Mouse (Mus musculus): ENCODE results near the gene Tln1.

Tln1 gene

GRCm38 (mm10) chr4:43546375-43547047 is 16.0 kb downstream of the Tln1 start:
- no peak for DNase-seq (ENCODE audit: low read depth)

DNA sequence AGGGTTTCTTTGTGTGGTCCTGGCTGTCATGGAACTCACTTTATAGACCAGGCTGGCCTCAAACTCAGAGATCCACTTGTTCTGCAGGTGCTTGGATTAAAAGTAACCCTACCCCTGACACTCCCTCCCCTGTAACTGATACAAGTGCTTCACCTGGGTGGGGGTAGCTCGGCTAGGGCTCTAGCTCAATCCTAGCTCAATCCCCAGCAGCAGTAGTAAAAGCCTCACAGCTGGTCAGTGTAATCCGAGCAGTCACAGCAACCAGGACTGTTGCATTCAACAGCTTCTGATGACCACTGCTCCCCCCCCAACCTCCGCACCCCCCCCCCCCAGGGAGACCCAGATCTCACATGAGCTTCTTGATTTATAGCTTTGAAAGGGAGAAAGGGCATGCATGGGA is 20.4 kb downstream of the Tln1 start:
- no peak for DNase-seq (ENCODE audit: low read depth)

DNA sequence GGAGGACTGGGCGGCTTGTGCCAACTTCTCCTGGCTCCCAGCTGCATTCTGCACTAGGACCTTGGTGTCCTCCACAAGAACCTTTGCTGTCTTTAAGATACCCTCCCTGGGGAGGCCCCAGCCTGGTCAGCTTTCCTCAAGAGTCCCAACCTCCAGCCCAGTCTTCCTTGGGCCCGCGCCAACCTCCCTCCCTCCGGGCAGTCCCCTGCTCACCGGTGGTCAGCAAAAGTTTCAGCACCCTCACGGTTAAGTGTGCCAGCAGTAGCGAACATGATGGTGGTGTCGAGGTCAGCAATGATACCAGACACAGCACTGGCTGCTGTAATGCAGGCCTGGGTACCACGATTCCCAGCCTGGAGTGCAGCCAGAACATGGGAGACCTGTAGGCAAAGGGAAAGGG is 26.5 kb downstream of the Tln1 start:
- DNase-seq (ENCODE audit: low read depth), result no peak

DNA sequence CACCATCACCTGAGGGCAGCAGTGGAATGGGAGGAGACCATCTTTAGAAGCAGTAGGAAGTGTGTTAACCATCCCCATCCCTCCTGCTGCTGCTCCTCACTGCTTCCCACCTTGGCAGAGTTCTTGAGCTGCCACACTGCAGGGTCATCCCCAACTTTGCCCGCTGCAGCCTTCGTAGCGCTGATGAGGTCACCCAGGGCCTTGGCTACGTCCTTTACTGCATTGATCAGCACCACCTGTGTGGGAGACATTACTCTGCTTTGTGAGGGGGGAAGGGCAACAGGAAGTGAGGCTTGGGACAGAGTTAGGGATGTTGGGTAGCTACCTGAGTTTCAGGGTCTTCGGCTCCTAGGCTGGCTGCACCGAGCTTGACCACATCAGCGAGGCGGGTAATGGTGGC is 26.9 kb downstream of the Tln1 start:
- no peak for DNase-seq (ENCODE audit: low read depth)

GRCm38 (mm10) chr4:43533270-43533669 is 29.2 kb downstream of the Tln1 start:
- no peak for DNase-seq (ENCODE audit: low read depth)

DNA sequence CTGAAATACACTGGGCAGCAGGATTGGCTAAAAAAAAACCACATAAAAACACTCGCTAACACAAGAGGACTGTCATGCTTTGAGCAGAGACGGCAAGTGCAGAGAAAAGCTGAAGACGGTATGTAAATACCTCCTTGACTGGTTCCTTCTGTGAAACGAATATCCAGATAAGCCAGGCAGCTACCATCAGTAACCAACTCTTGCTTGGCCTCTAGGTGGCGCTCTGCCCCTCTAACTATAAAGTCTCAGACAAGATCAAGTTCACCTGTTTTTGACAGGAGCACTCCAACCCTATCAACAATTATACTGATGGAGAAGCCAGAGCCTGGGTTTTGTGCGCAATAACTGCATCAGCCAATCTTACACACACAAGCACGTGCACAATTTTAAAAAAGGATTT is 31.9 kb downstream of the Tln1 start:
- no peak for DNase-seq (ENCODE audit: low read depth)

DNA sequence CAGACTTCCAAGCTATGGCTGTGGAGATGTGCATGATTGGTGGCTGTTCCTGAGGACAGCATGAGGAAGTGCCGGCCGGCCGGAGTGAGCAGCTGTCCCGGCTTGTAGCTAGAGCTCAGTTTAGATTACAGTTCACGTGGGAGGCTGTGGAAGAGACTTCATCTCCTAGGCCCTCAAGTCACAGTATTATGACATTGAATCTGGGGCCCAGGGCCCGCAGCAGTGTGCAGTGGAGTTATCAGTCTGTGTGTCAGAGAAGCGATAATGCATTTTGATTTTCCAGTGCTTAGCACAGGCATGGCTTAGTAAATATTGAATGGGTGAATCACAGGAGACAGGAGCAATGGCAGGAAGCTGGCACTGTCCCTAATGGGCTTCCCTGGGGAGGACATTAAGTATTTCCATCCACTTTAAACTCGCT is 32.4 kb downstream of the Tln1 start:
- no peak for DNase-seq (ENCODE audit: low read depth)

DNA sequence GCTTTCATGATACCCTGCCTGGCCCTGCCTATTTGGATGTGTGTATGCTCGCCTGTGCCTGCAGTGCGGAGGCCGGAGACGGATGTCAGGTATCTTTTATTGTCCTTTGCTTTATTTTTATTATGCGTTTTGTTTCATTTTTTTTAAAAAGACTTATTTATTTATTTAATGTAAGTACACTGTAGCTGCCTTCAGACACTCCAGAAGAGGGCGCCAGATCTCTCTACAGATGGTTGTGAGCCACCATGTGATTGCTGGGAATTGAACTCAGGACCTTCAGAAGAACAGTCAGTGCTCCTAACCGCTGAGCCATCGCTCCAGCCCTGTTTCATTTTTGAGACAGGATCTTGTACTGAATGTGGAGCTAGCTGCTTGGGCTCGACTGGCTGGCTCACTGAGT is 34.0 kb downstream of the Tln1 start:
- no peak for DNase-seq (ENCODE audit: low read depth)

GRCm38 (mm10) chr4:43527880-43528279 is 34.6 kb downstream of the Tln1 start:
- DNase-seq (ENCODE audit: low read depth), result no peak

DNA sequence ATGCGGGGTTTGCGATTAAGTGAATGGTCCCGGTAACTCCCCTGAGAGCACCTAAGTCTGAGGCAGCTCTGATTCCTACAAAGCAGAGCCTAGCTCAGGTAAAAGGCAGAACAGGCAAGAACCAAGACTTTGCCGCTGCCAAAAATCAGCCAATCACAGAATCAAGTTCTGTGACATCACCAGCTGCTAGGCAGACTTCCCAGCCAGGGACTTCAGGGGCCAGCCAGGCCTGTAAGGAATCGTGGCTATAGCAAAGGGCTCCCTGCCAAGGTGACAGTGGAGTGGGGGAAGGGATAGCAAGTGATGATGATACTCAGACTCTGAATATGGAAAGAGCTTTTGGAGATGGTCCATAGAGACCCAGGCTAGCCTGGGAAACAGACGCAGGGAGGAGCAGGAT is 42.5 kb downstream of the Tln1 start:
- no peak for DNase-seq (ENCODE audit: low read depth)

GRCm38 (mm10) chr4:43519551-43519950 is 42.9 kb downstream of the Tln1 start:
- no peak for DNase-seq (ENCODE audit: low read depth)

DNA sequence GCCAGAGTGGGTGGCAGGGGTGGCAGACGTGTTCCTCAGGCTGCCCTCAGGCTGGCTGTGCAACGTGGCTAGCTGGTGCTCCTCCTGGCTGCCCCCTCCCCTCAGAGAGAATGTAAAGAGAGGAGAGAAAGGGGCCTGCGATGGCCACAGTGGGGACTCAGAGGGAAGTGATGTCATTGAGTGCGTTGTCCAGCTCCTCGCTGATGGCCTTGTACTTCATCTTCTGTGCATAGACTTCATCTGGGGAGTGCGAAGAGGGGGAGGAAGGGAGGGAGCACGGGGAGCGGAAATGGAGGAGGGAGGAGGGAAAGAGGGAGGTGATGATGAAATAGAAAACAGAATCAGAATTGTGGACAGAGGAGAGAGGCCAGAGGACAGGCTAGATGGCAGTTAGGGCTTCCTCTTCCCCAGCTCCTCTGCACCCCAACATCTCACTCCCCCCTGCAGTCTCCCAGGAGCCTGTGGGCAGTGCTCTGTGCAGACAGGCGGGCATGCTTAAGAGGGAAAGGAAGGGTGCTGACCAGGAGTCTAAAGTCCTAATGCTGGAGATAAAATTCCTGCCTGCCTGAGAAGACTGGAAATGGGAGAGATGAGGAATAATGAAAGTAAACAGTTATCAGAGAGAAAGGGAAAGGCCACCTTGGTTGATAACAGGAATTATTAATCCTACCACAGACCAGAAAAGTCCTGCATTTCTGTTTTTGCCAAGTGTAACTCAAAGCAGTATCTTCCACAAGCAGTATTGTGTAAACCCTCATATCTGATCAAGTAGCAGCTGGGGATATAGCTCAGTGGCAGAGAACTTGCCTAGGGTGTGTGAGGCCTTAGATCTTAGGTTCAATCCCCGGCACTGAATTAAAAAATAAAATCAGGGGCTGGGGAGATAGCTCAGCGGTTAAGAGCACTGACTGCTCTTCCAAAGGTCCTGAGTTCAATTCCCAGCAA is 46.5 kb downstream of the Tln1 start:
- DNase-seq (ENCODE audit: low read depth), result no peak

GRCm38 (mm10) chr4:43513791-43514190 is 48.7 kb downstream of the Tln1 start:
- DNase-seq (ENCODE audit: low read depth), result no peak

DNA sequence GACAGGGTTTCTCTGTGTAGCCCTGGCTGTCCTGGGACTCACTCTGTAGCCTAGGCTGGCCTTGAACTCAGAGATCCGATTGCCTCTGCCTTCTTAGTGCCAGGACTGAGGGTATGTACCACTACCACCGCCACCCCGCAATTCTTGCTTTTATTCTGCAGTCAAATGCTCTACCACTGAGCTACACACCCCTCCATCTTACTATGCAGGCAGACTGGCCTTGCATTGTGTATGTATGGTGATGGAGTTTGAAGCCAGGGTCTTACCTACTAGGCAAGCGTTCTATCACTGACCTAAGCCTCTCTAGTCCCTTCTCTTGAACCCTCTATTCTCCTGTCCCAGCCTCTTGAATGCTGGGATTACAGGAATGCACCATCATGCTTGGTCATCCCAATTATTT is 49.2 kb downstream of the Tln1 start:
- DNase-seq (ENCODE audit: low read depth), result no peak

DNA sequence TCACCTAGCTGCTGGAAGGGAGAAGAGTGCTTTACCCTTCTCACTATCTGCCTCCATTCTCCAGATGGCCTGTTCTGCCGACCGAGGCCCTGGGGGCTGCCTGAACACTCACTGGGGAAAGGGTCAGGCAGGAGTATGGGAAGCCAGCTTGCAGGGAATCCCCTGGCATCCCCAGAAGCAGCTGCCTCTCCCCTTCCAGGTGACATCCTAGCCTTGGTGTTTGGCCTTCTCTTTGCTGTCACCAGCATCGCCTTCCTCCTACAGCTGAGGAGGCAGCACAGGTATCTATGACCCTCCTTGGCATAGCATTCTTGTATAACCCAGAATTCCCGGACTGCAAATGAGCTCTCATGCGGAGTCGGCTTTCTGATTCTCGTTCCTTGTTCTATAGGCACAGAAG is 49.8 kb downstream of the Tln1 start:
- DNase-seq (ENCODE audit: low read depth), result no peak

GRCm38 (mm10) chr4:43511675-43512454 is 50.6 kb downstream of the Tln1 start:
- no peak for DNase-seq (ENCODE audit: low read depth)

GRCm38 (mm10) chr4:43509109-43509508 is 53.4 kb downstream of the Tln1 start:
- DNase-seq (ENCODE audit: low read depth), result no peak

DNA sequence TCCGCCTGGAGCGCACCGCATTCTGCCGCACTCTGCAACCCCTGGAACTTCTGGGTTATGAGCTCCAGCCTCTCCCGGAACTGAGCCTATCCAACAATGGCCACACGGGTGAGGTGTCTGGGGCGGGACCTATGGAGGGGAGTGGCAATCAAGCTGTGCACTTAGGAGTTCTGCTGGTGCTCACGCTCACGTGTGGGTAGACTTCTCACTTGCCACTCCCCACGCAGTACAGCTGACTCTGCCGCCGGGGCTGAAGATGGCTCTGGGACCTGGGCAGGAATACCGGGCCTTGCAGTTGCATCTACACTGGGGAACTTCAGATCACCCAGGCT is 53.9 kb downstream of the Tln1 start:
- no peak for DNase-seq (ENCODE audit: low read depth)

DNA sequence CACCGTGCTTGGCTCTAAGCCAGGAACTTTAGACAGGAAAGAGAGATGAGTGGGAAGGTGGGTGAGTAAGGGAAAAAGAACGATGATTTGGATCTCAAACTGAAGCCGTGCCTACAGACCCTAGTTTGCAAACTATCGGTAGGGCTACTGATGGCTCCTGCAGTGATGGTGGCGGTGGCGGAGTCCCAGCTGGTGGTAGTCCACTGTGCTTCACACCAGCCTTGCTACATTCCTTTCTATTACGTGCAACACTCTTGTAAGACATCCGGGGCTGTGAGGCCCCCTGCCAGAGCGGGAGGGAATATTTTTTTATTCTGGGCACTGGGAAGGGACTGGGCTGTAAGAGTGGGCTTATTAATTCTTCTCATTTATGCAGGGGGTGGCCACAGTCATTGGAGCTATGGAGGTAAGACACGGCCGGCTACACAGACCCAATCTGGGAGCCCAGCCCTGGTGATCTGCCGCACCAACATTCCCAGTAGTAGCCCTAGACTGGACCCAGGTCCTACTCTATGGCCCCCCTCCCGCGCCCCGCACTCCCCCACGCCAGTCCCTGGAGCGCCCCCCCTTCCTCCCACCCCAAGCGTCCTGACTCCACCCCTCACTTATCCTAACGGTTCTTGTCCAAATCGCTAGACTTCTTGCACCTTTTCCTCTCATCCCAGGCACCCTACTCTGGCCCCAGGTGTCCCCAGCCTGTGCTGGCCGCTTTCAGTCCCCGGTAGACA is 54.4 kb downstream of the Tln1 start:
- DNase-seq (ENCODE audit: low read depth), result no peak

DNA sequence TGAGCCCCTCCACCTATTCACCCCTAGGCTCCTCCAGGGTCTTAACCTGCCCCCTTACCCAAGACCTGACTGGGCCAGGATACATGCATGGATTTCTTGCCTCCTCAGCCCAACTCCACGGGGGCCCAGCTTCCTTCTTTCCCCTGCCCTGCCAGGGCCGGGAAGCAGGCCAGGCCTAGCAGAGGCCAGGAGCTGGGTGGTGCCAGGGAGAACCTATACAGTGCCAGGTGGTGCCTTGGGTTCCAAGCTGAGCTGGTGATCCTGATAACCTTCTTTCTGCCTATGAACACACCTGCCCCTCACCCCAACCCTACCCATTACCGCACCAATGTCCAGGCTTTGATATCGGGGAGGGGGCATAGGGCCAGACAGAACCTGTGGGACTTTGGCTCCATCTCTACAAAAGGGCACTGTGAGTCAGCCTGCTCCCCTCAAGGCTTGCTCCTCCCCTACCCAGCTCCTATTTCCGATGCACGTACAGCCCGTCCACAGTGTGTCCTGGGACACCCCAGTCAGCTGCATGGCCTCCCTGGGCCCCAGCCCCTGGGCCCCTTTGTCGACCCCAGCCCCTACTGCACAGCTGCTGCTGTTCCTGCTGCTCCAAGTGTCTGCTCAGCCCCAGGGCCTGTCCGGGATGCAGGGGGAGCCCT is 55.8 kb downstream of the Tln1 start, which contains the start of gene Car9:
TSS of gene Car9 (plus strand) at position 431 of the 650 bp plus-strand sequence.
- DNase-seq (ENCODE audit: low read depth), result no peak

GRCm38 (mm10) chr4:43506074-43506473 is 56.4 kb downstream of the Tln1 start:
- DNase-seq (ENCODE audit: low read depth), result no peak
